Mouse (Mus musculus) midbrain, embryonic 14.5 days (tissue): ENCODE data around the gene Kif11. TPM values are rescaled to one million over a fixed set of nuclear protein-coding genes. Genes with fewer than 3 reads are reported as not detected.

ENCODE experiments used
- ATAC-seq: fragments of 200-750 bp; cut with Nextera tagmentation; 2 replicates; pipeline ENCODE4 v1.8.0; 2017; ENCODE audit warnings: moderate number of reproducible peaks, moderate library complexity; ENCODE audit not compliant: low FRiP score, low TSS enrichment
- DNase-seq: peaks from one replicate; pipeline ENCODE4 v3.0.0-alpha.2; 2015
- H3K27ac ChIP-seq: fragments of 300-500 bp; sonication (generic); replicated peaks from 2 replicates; pipeline ENCODE4 v1.5.1; 2014; ENCODE audit warnings: mild to moderate bottlenecking, low read depth, low read length, moderate library complexity
- H3K27me3 ChIP-seq: fragments of 300-500 bp; sonication (generic); 2 replicates; pipeline ENCODE4 v1.6.1; 2014; ENCODE audit warnings: low read length, control low read depth, mixed read lengths; ENCODE audit not compliant: control insufficient read depth, insufficient read depth
- H3K36me3 ChIP-seq: fragments of 300-500 bp; sonication (generic); 2 replicates; pipeline ENCODE4 v1.6.1; 2014; ENCODE audit warnings: low read length, control low read depth; ENCODE audit not compliant: control insufficient read depth, insufficient read depth
- H3K4me1 ChIP-seq: fragments of 300-500 bp; sonication (generic); 2 replicates; pipeline ENCODE4 v1.6.1; 2014; ENCODE audit warnings: mild to moderate bottlenecking, antibody characterized with exemption, low read length, control low read depth; ENCODE audit not compliant: control insufficient read depth, insufficient read depth
- H3K4me2 ChIP-seq: fragments of 300-500 bp; sonication (generic); 2 replicates; pipeline ENCODE4 v1.6.1; 2014; ENCODE audit warnings: mild to moderate bottlenecking, low read length, moderate library complexity
- H3K4me3 ChIP-seq: fragments of 300-500 bp; sonication (generic); replicated peaks from 2 replicates; pipeline ENCODE4 v1.5.1; 2014; ENCODE audit warnings: low read depth, low read length
- H3K9ac ChIP-seq: fragments of 300-500 bp; sonication (generic); replicated peaks from 2 replicates; pipeline ENCODE4 v1.6.1; 2014; ENCODE audit warnings: mild to moderate bottlenecking, low read length, moderate library complexity
- H3K9me3 ChIP-seq: fragments of 300-500 bp; sonication (generic); 2 replicates; pipeline ENCODE4 v1.6.1; 2016; ENCODE audit warnings: low read length, control low read depth, mixed read lengths; ENCODE audit not compliant: control insufficient read depth
- WGBS: fragments of 180-500 bp; shearing (Covaris S2); extraction: QIAGEN DNeasy Blood & Tissue Kit; methylation state at CpG from one replicate; pipeline ENCODE4 v1.1.7; 2014; 5-methylcytosine and 5-hydroxymethylcytosine counted together
- polyA plus RNA-seq: library from polyadenylated mRNA; unstranded; fragments of >200 nt; fragmentation: Nextera tagmentation; extraction: Ambion mirVana; gene quantifications from 2 replicates; pipeline ENCODE4 v1.2.1, GENCODE M21; 2014

Gene Kif11
- polyA plus RNA-seq, 1 experiment from 2014 or later = 16.4 TPM

DNA sequence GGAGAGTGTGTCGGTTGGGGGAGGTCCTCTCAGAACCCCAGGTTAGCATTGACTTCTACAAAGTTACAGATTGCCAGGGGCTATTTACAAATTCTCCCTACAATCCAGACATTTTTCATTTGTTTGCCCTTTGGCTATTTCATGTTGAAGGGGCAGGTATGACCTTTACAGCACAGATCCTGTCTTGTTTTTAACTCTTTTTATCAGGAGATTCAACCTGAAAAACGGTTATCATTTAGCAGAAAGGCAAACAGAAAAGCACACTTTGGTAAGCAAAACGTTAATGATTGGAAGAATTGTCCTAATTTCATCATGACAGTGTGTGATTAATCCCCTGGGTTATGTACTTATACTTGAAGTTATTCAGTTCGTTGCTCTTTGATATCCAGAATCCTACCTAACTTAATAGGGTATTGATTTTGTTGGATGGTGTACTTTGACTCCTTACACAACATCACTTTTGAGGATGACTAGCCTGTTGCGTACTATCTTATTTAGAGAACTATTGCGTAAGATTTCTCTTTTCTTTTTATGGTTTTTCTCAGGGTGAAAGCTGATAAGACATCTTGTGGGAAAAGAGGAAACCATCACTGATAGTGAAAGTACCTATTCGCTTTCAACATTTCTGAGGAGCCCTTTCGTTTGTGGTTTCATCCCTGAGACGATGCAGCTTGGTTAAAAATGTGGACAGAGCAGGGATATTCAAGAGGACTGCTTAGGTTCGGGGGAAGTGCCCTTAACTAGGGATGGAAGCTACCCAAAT is 66.5 kb downstream of the Kif11 start:
- Histone ChIP-seq H3K27ac (no peak overlapping the region), H3K27me3 (peaks cover 11% of the 10 kb centered on the region), H3K4me1 (no peaks in the 10 kb centered on the region), H3K9ac (no peak overlapping the region), H3K36me3 (no peaks in the 10 kb centered on the region), H3K4me3 (no peak overlapping the region), H3K4me2 (no peak overlapping the region), H3K9me3 (no peaks in the 10 kb centered on the region)
- ATAC-seq (no peak), DNase-seq (no peak)
- WGBS = 81% methylated on average over 10 of the region's 10 CpGs

- no peak overlapping the region for H3K4me2 ChIP-seq
- H3K27ac ChIP-seq = no peak overlapping the region
- no peaks in the 10 kb centered on the region for H3K9me3 ChIP-seq
- H3K9ac ChIP-seq = no peak overlapping the region
- WGBS = 81% methylated on average over 4 of the region's 4 CpGs
- no peak overlapping the region for H3K4me3 ChIP-seq
- ATAC-seq (no peak), DNase-seq (no peak)
- H3K4me1 ChIP-seq = no peaks in the 10 kb centered on the region
- no peaks in the 10 kb centered on the region for H3K36me3 ChIP-seq
- peaks cover 3% of the 10 kb centered on the region; the same call in 1 of the 2 replicates for H3K27me3 ChIP-seq
Measured at GRCm38 (mm10) chr19:37443631-37444140, 67.5 kb downstream of the Kif11 start.

DNA sequence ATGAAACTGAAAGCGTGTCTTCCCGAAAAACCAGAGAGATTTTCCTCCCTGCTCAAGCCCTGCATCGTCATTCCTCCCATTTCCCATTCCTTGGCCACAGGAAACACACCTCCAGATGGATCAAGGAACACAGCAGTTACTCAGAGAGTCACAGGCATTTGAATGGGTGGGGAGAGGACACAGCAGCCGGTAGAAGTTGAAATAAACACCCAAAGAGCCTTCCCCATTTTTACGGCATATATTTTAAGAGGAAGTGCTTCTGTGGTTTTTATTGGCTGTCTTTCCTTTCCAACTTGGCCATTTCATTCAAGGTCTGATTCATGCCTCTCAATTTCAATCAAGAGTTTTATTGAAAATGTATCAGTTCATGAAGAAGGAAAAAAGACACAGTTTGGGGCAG is 72.0 kb downstream of the Kif11 start:
- H3K4me3 ChIP-seq = no peak overlapping the region
- DNase-seq (no peak), ATAC-seq (no peak)
- no peak overlapping the region for H3K4me2 ChIP-seq
- 76% methylated on average over 5 of the region's 5 CpGs for WGBS
- no peaks in the 10 kb centered on the region for H3K4me1 ChIP-seq
- no peak overlapping the region for H3K9ac ChIP-seq
- H3K27ac ChIP-seq = no peak overlapping the region
- no peaks in the 10 kb centered on the region for H3K9me3 ChIP-seq
- H3K27me3 ChIP-seq = no peaks in the 10 kb centered on the region
- H3K36me3 ChIP-seq = no peaks in the 10 kb centered on the region

- 93% methylated on average over 3 of the region's 3 CpGs for WGBS
- DNase-seq = no peak
- Histone ChIP-seq H3K9me3 (no peaks in the 10 kb centered on the region), H3K4me1 (no peaks in the 10 kb centered on the region), H3K4me3 (no peak overlapping the region), H3K4me2 (no peak overlapping the region), H3K27me3 (no peaks in the 10 kb centered on the region), H3K9ac (no peak overlapping the region), H3K27ac (no peak overlapping the region), H3K36me3 (no peaks in the 10 kb centered on the region)
- ATAC-seq = no peak
Measured at GRCm38 (mm10) chr19:37449246-37449645, 73.0 kb downstream of the Kif11 start.

- DNase-seq (no peak), ATAC-seq (no peak)
- Histone ChIP-seq H3K36me3 (no peaks in the 10 kb centered on the region), H3K4me2 (no peak overlapping the region), H3K9ac (no peak overlapping the region), H3K27ac (no peak overlapping the region), H3K4me1 (no peaks in the 10 kb centered on the region), H3K4me3 (no peak overlapping the region), H3K27me3 (no peaks in the 10 kb centered on the region), H3K9me3 (no peaks in the 10 kb centered on the region)
- 95% methylated on average over 2 of the region's 2 CpGs for WGBS
Measured at GRCm38 (mm10) chr19:37455528-37455927, 79.3 kb downstream of the Kif11 start.

DNA sequence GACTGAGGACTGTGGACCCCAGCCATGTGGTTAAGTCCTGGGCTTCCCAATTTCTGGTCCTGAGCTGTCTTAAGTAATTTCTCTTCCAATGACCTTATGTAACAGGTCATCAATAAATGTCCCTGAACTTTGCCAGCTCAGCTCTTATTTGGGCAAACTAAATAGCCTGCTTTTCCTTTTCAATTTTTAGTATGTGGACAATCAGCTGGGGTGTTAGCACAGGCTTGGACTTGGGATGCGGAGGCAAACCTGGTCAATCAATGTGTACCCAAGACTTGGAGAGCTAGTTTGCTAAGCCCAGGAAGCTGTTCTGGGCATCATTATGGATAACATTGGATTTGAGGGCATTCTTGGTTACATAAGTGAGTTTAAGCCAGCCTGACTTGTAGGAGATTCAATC is 79.8 kb downstream of the Kif11 start:
- 97% methylated on average over 1 of the region's 1 CpGs for WGBS

DNA sequence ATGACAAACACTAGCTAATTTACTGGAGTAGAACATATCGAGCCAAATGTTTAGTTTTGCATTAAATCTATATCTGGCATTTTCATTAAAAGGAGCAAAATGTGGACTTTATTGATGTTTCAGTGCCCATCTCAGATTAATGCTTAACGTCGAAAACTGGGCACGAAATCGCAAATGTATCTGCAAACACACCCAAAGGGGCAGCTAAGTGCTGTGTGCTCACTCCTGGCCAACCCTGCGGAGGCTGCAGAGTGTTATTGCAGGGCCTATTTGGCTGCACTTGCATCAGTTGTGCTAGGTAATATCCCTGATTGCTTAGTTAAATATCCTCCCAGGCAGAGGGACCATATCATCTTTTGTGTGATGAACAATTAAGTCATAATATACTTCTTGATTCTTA is 81.8 kb downstream of the Kif11 start:
- Histone ChIP-seq H3K9me3 (no peaks in the 10 kb centered on the region), H3K4me3 (no peak overlapping the region), H3K4me2 (no peak overlapping the region), H3K4me1 (no peaks in the 10 kb centered on the region), H3K36me3 (no peaks in the 10 kb centered on the region), H3K27me3 (no peaks in the 10 kb centered on the region), H3K27ac (no peak overlapping the region), H3K9ac (no peak overlapping the region)
- no peak for ATAC-seq
- no peak for DNase-seq
- WGBS = 86% methylated on average over 6 of the region's 6 CpGs

More for the DNA sequence above, 79.8 kb downstream of the Kif11 start:
- no peaks in the 10 kb centered on the region for H3K9me3 ChIP-seq
- no peak for DNase-seq
- no peak overlapping the region for H3K9ac ChIP-seq
- no peaks in the 10 kb centered on the region for H3K36me3 ChIP-seq
- ATAC-seq = no peak
- no peak overlapping the region for H3K27ac ChIP-seq
- no peaks in the 10 kb centered on the region for H3K4me1 ChIP-seq
- no peak overlapping the region for H3K4me3 ChIP-seq
- H3K4me2 ChIP-seq = no peak overlapping the region
- H3K27me3 ChIP-seq = no peaks in the 10 kb centered on the region

DNA sequence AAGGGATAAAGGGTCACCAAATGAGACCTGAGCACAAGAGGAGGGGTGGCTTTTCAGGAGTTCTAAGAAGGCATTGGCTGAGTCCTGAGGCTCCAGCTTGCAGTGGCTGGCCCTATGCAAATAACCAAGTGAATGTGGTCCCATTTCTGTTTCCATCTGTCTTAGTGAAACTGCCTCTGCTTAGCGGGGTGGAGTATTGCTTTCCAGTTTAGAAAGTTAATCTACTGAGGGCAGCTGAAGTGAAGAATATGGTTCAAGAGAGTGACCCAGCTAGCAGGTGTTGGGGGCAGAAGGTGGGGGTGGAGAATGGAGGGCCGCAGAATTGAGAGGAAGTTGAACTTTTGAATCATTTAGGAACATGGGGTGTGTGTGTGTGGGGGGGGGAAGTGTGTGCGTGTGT is 90.2 kb downstream of the Kif11 start:
- H3K4me3 ChIP-seq = no peak overlapping the region
- 79% methylated on average over 3 of the region's 3 CpGs for WGBS
- no peaks in the 10 kb centered on the region for H3K4me1 ChIP-seq
- no peak overlapping the region for H3K9ac ChIP-seq
- DNase-seq (no peak), ATAC-seq (no peak)
- H3K27ac ChIP-seq = no peak overlapping the region
- no peak overlapping the region for H3K4me2 ChIP-seq
- no peaks in the 10 kb centered on the region for H3K27me3 ChIP-seq
- no peaks in the 10 kb centered on the region for H3K9me3 ChIP-seq
- no peaks in the 10 kb centered on the region for H3K36me3 ChIP-seq

GRCm38 (mm10) chr19:37466978-37467377 is 90.8 kb downstream of the Kif11 start:
- H3K9ac ChIP-seq = no peak overlapping the region
- ATAC-seq (no peak), DNase-seq (no peak)
- H3K4me2 ChIP-seq = no peak overlapping the region
- H3K36me3 ChIP-seq = no peaks in the 10 kb centered on the region
- H3K4me3 ChIP-seq = no peak overlapping the region
- WGBS = 93% methylated on average over 5 of the region's 5 CpGs
- H3K9me3 ChIP-seq = no peaks in the 10 kb centered on the region
- H3K27me3 ChIP-seq = no peaks in the 10 kb centered on the region
- H3K4me1 ChIP-seq = no peaks in the 10 kb centered on the region
- H3K27ac ChIP-seq = no peak overlapping the region
